Mouse (Mus musculus) layer of hippocampus, adult 11-12 months (tissue): ENCODE measurements around the gene Ceacam2.
A peak's percentile ranks its signal among the peaks of the same experiment; 100 is the strongest.
"Not testable (repeated sequence)": the region's sequence is repeated elsewhere in the genome, so short reads cannot be mapped to it uniquely, and the experiment has no call there.

Experiments used
- DNase-seq: peaks from one replicate; pipeline ENCODE4 v3.0.0; 2022; ENCODE audit warnings: low spot score

Ceacam2 gene

GRCm38 (mm10) chr7:25483133-25483735 is 56.4 kb downstream of the Ceacam2 start:
- DNase-seq: no peak

DNA sequence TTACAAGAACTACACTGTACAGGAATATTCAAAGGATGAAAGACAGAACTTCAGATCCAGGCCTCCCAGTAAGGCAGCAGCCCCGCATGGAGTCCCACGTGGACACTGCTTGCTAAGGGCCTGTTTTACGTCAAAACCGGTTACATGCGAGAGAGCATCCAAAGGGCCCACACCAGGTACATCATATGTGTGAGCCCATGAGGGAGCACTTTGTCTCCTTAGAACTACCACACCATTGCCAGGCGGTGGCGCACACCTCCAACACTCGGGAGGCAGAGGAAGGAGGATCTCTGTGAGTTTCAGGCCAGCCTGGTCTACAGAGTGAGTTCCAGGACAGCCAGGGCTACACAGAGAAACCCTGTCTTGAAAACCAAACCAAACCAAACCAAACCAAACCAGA is 58.9 kb downstream of the Ceacam2 start:
- not testable (repeated sequence) for DNase-seq

DNA sequence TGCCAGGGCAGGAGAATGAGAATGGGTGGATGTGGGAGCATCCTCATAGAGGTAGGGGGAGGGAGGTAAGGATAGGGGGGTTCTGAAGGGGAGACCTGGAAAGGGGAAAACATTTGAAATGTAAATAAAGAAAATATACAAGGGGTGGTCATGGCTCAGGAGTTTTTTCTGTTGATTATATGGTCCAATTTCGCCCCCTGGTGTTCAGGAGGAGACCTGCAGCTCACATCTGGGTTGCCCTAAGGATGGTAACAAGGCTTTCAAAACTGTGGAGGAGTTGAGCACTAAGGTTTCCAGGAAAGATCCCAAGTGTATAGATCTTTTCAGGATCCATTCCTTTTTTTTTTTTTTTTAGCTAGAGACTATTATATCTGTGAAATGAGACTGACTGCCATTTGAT is 60.2 kb downstream of the Ceacam2 start:
- DNase-seq: peak; percentile 63

GRCm38 (mm10) chr7:25477752-25478093 is 61.9 kb downstream of the Ceacam2 start:
- not testable (repeated sequence) for DNase-seq

GRCm38 (mm10) chr7:25477091-25477751 is 62.4 kb downstream of the Ceacam2 start, which contains the start of gene Ceacam1:
TSS of gene Ceacam1 (minus strand) at chr7:25477603.
- DNase-seq: peak; percentile 26

GRCm38 (mm10) chr7:25471821-25472220 is 67.8 kb downstream of the Ceacam2 start:
- DNase-seq: not testable (repeated sequence)
